Mouse (Mus musculus) hindbrain, embryonic 15.5 days (tissue): Measurements from ENCODE around the gene Grip1. TPM values are rescaled to one million over a fixed set of nuclear protein-coding genes. Genes with fewer than 3 reads are reported as not detected.

Source experiments
- ATAC-seq: fragments of 200-750 bp; cut with Nextera tagmentation; 2 replicates; pipeline ENCODE4 v1.8.0; 2017; ENCODE audit warnings: low read depth, moderate number of reproducible peaks, moderate TSS enrichment; ENCODE audit not compliant: low FRiP score
- H3K27ac ChIP-seq: fragments of 300-500 bp; sonication (generic); replicated peaks from 2 replicates; pipeline ENCODE4 v1.5.1; 2015; ENCODE audit warnings: mild to moderate bottlenecking, inconsistent platforms
- H3K27me3 ChIP-seq: fragments of 300-500 bp; sonication (generic); 2 replicates; pipeline ENCODE4 v1.6.1; 2015; ENCODE audit warnings: control low read depth, inconsistent platforms
- H3K36me3 ChIP-seq: fragments of 300-500 bp; sonication (generic); 2 replicates; pipeline ENCODE4 v1.6.1; 2015; ENCODE audit warnings: control low read depth, inconsistent platforms
- H3K4me1 ChIP-seq: fragments of 300-500 bp; sonication (generic); replicated peaks from 2 replicates; pipeline ENCODE4 v1.6.1; 2015; ENCODE audit warnings: control low read depth, inconsistent platforms
- H3K4me2 ChIP-seq: fragments of 300-500 bp; sonication (generic); 2 replicates; pipeline ENCODE4 v1.6.1; 2015; ENCODE audit warnings: moderate library complexity, mild to moderate bottlenecking, inconsistent platforms
- H3K4me3 ChIP-seq: fragments of 300-500 bp; sonication (generic); 2 replicates; pipeline ENCODE4 v1.5.1; 2015; ENCODE audit warnings: mild to moderate bottlenecking, inconsistent platforms
- H3K9ac ChIP-seq: fragments of 300-500 bp; sonication (generic); 2 replicates; pipeline ENCODE4 v1.6.1; 2015; ENCODE audit warnings: inconsistent platforms
- H3K9me3 ChIP-seq: fragments of 300-500 bp; sonication (generic); 2 replicates; pipeline ENCODE4 v1.6.1; 2016; ENCODE audit warnings: control low read depth, inconsistent platforms
- WGBS: fragments of 180-500 bp; shearing (Covaris S2); methylation state at CpG from one replicate; pipeline ENCODE4 v1.1.7; 2015; 5-methylcytosine and 5-hydroxymethylcytosine counted together
- polyA plus RNA-seq: library from polyadenylated mRNA; unstranded; fragments of >200 nt; fragmentation: Nextera tagmentation; extraction: Ambion mirVana; gene quantifications from 2 replicates; pipeline ENCODE4 v1.2.1, GENCODE M21; 2015

The Grip1 gene
- polyA plus RNA-seq, 1 experiment from 2014 or later: 17.3 TPM

- H3K27ac ChIP-seq: no peak overlapping the region
Measured at GRCm38 (mm10) chr10:119726921-119727320, 273.3 kb downstream of the Grip1 start.

GRCm38 (mm10) chr10:119730206-119730605, 276.6 kb downstream of the Grip1 start:
- no peaks in the 10 kb centered on the region for H3K27me3 ChIP-seq
- H3K36me3 ChIP-seq: no peaks in the 10 kb centered on the region
- WGBS: 60% methylated on average over 5 of the region's 5 CpGs
- H3K9me3 ChIP-seq: no peaks in the 10 kb centered on the region
- no peak overlapping the region for H3K4me3 ChIP-seq
- H3K4me2 ChIP-seq: no peak overlapping the region
- no peak overlapping the region for H3K27ac ChIP-seq
- H3K4me1 ChIP-seq: peaks cover 5% of the 10 kb centered on the region; the same call in 1 of the 2 replicates
- ATAC-seq: no peak
- no peak overlapping the region for H3K9ac ChIP-seq

More at GRCm38 (mm10) chr10:119726921-119727320, 273.3 kb downstream of the Grip1 start:
- Histone ChIP-seq H3K27me3 (no peaks in the 10 kb centered on the region), H3K4me3 (no peak overlapping the region), H3K36me3 (no peaks in the 10 kb centered on the region), H3K4me2 (no peak overlapping the region), H3K4me1 (peaks cover 20% of the 10 kb centered on the region), H3K9ac (no peak overlapping the region), H3K9me3 (no peaks in the 10 kb centered on the region)
- 84% methylated on average over 6 of the region's 6 CpGs for WGBS
- ATAC-seq: no peak

DNA sequence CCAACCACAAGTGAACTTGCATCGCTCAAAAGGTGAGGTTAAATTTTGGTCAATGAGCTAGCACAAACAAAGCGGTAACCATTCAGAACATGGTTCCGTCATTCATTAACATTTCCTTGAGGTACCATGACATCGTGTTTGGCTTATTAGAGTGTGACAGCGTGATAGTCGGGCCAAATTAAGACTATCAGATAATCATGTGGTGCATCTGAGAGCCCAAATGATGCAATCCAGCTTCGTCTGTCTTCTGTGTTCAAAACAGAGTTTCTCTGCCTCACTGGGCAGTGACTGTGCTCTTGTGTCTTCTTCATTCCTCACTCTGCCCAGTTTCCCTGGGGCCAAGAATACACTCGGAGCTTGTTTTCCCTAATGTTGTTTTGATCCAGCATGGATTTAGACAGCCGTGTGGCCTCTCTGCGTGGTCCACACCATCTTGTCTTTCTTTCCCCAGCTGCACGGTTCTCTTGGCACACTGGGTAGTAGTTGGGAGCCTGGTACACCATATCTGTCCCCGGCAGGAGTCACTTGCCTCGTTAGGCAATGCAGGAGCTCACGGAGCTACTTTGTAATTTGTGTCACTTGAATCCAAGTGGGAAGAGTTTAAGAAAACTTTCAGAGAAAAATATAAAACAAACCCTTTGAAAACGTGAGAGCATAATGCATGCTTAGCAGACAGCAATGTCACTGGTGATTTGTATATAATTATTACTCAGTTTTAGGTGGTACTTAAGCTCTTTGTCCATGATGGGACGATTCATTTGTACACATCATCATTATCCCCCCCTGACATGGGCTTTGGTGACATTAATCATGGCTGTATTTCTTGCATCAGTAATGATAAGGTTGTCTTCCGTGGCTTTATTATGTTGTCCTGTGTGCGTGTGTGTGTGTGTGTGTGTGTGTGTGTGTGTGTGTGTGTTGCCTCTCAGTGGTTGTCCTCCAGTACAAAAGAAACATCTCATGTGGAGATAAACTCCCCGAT, 281.7 kb downstream of the Grip1 start:
- H3K4me2 ChIP-seq: no peak overlapping the region
- H3K4me3 ChIP-seq: no peak overlapping the region
- H3K27me3 ChIP-seq: no peaks in the 10 kb centered on the region
- H3K36me3 ChIP-seq: no peaks in the 10 kb centered on the region
- H3K9me3 ChIP-seq: no peaks in the 10 kb centered on the region
- no peak for ATAC-seq
- peaks cover 6% of the 10 kb centered on the region for H3K4me1 ChIP-seq
- WGBS: 59% methylated on average over 19 of the region's 19 CpGs
- H3K9ac ChIP-seq: no peak overlapping the region
- no peak overlapping the region for H3K27ac ChIP-seq

DNA sequence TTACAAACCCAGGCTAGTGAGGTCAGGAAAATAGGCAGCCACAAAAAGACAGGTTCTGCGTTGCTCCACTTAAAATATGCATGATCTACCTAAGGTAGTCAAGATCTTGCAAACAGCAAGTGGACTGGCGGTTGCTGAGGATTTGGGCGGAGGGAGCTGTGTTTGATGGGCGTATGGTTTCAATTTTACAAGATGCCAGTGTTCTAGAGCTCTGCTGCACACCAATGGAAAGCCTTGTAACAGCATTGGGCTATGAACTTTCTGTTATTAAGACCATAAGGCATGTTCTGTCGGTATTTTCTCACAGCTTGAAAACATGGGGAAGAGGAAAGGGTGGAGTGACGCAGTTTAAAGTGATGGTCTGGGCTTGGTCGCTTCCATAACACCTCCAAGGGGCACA, 285.8 kb downstream of the Grip1 start:
- no peak for ATAC-seq
- no peak overlapping the region for H3K4me3 ChIP-seq
- no peak overlapping the region for H3K27ac ChIP-seq
- 87% methylated on average over 7 of the region's 7 CpGs for WGBS
- no peaks in the 10 kb centered on the region for H3K27me3 ChIP-seq
- no peaks in the 10 kb centered on the region for H3K9me3 ChIP-seq
- H3K4me1 ChIP-seq: peaks cover 6% of the 10 kb centered on the region
- no peak overlapping the region for H3K9ac ChIP-seq
- no peaks in the 10 kb centered on the region for H3K36me3 ChIP-seq
- H3K4me2 ChIP-seq: no peak overlapping the region

GRCm38 (mm10) chr10:119742722-119743121, 289.1 kb downstream of the Grip1 start:
- Histone ChIP-seq H3K4me2 (no peak overlapping the region), H3K4me1 (no peaks in the 10 kb centered on the region), H3K9ac (no peak overlapping the region), H3K27ac (no peak overlapping the region), H3K4me3 (no peak overlapping the region), H3K27me3 (no peaks in the 10 kb centered on the region), H3K9me3 (no peaks in the 10 kb centered on the region), H3K36me3 (no peaks in the 10 kb centered on the region)
- 83% methylated on average over 8 of the region's 8 CpGs for WGBS
- no peak for ATAC-seq

DNA sequence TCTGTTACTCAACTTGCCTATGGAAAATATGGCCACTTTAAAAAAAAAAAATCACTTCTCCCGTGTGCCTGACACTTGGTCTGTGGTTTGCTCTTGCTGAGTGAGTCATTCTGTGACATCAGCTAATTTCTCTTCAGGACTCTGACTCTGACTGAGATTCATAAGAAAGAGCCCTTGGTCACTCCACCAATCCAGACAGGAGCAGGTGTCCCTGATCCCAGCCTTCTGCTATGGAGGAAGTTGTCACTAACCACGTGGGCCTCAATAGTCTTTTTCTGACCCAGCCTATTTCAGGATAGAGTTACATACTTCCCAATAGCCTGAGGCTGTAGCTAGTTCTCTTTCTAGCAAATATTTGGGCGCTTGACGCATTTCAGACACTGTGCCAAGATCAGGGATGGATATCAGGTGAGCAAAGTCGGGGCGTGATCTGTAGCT, 298.8 kb downstream of the Grip1 start:
- no peaks in the 10 kb centered on the region for H3K36me3 ChIP-seq
- H3K27me3 ChIP-seq: no peaks in the 10 kb centered on the region
- no peaks in the 10 kb centered on the region for H3K9me3 ChIP-seq
- WGBS: 88% methylated on average over 6 of the region's 6 CpGs
- ATAC-seq: no peak
- no peak overlapping the region for H3K4me2 ChIP-seq
- no peak overlapping the region for H3K4me3 ChIP-seq
- H3K4me1 ChIP-seq: no peaks in the 10 kb centered on the region
- H3K27ac ChIP-seq: no peak overlapping the region
- no peak overlapping the region for H3K9ac ChIP-seq

DNA sequence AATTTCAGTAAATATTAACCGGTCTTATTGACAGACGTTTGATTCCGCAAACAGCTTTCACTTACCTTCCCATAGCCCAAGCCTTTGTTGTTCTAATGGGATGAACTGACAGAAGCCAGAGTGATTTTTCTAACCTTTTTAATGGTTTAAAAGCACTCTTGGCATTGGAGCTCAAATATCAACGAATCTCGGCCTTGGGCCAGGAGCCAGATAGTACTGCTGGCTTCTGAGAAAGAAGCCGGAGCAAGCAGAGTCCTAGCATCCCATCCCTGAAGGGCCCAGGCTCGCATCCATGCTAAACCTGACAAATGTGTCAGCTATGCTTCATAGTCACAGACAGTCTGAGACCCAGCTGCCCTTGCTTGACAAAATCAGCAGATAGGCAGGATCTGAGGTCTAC, 302.6 kb downstream of the Grip1 start:
- no peaks in the 10 kb centered on the region for H3K9me3 ChIP-seq
- no peak for ATAC-seq
- no peak overlapping the region for H3K9ac ChIP-seq
- H3K36me3 ChIP-seq: no peaks in the 10 kb centered on the region
- H3K4me3 ChIP-seq: no peak overlapping the region
- no peak overlapping the region for H3K27ac ChIP-seq
- H3K4me2 ChIP-seq: no peak overlapping the region
- H3K27me3 ChIP-seq: no peaks in the 10 kb centered on the region
- WGBS: 79% methylated on average over 7 of the region's 7 CpGs
- H3K4me1 ChIP-seq: peaks cover 2% of the 10 kb centered on the region; the same call in 1 of the 2 replicates

DNA sequence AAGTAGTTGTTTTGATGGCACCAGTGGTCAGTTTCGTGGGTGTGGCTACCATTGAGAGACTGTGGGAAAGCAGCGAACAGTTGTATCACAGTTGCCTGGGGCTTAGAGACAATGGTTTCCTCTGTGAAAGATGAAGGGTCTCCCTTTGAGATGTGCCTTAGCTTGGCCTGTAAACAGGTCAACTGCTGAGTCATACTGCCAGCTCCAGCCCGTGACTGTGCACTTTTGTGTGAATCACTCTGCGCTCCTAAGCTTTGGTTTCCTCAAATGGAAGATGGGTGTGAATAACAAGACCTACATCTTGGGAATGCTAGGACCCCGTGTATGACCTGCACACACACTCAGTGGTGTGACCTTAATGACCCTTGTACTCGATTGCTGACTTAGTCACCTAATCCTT, 303.6 kb downstream of the Grip1 start:
- ATAC-seq: no peak
- Histone ChIP-seq H3K9ac (no peak overlapping the region), H3K4me2 (no peak overlapping the region), H3K4me3 (no peak overlapping the region), H3K36me3 (no peaks in the 10 kb centered on the region), H3K27me3 (no peaks in the 10 kb centered on the region), H3K4me1 (peaks cover 11% of the 10 kb centered on the region), H3K9me3 (no peaks in the 10 kb centered on the region), H3K27ac (no peak overlapping the region)
- 89% methylated on average over 6 of the region's 6 CpGs for WGBS

DNA sequence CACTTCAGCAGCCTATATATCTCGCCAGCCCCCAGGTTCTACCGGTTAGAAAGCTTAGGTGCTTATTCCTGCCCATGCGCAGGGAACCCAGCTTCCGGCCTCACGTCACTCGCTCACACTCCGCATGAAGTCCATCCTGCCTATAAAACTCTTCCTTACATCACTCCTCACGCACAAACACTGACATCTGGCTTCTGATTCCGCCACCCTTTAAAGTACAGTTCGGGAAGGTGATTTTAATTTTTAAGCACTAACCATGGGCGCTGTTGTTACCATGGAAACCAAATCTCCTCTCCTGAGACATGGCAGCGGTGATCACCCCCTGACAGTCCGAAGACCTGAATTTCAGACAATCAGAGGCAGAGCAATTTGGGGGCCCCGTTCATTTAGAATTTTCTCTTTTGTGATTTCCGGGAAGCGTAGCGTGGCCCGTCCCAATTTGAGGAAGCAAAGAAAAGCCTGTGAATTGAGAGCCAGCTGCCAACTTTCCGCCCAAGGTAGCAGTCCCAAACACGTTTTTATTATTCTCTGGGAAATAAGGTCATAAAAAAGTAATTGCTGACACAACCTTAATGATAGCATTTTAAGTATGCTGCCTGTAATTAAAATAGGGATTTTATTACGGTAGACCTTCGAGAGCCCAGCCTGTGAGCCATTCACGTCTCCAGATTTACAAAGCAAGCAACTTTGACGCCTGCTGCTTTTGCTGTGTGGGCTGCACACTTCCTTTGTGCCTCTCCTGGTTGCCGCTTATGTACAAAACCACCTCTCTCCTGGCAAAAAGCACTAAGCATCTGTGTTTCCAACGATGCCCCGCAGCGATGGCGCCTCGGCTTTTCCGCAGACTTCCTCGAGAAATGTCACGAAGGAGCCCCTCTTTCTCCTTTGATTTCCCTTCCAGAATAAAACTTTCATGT, 308.1 kb downstream of the Grip1 start:
- H3K4me1 ChIP-seq: peaks cover 16% of the 10 kb centered on the region
- ATAC-seq: no peak
- H3K27ac ChIP-seq: peak overlapping the region; percentile 43
- H3K36me3 ChIP-seq: no peaks in the 10 kb centered on the region
- WGBS: 62% methylated on average over 33 of the region's 33 CpGs
- no peaks in the 10 kb centered on the region for H3K9me3 ChIP-seq
- H3K4me2 ChIP-seq: peak overlapping the region; percentile 34
- H3K9ac ChIP-seq: no peak overlapping the region; the same call in 1 of the 2 replicates
- peak overlapping the region; percentile 11; the same call in 1 of the 2 replicates for H3K4me3 ChIP-seq
- H3K27me3 ChIP-seq: no peaks in the 10 kb centered on the region

- no peak for ATAC-seq
- H3K4me3 ChIP-seq: no peak overlapping the region
- no peak overlapping the region for H3K9ac ChIP-seq
- H3K27me3 ChIP-seq: no peaks in the 10 kb centered on the region
- 61% methylated on average over 5 of the region's 5 CpGs for WGBS
- H3K4me2 ChIP-seq: no peak overlapping the region
- no peaks in the 10 kb centered on the region for H3K36me3 ChIP-seq
- H3K4me1 ChIP-seq: 0 out of 2 replicates have a peak, but pooled peaks cover 7% of the 10 kb centered on the region
- no peaks in the 10 kb centered on the region for H3K9me3 ChIP-seq
- no peak overlapping the region for H3K27ac ChIP-seq
Measured at GRCm38 (mm10) chr10:119778871-119779270, 325.2 kb downstream of the Grip1 start.

DNA sequence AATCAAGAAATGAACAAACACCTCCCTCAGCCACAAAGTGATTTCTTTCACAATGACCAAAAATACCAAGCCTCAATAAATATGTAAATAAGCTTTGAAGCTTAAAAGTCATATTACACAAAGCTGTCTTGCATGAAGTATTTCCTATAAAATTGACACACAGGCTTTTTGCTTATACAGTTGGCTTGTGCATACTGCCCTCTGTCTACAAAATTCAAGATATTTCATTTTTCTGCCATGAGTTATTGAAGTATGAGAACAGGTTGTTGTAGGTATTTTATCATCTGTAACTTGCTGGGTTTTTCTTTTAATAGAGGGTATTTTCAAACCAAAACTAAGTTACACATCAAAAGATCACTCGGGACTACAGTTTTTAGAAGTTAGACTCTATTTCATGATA, 326.0 kb downstream of the Grip1 start:
- Histone ChIP-seq H3K36me3 (no peaks in the 10 kb centered on the region), H3K27me3 (no peaks in the 10 kb centered on the region), H3K27ac (no peak overlapping the region), H3K4me2 (no peak overlapping the region), H3K9me3 (no peaks in the 10 kb centered on the region), H3K4me1 (0 out of 2 replicates have a peak, but pooled peaks cover 7% of the 10 kb centered on the region), H3K9ac (no peak overlapping the region), H3K4me3 (no peak overlapping the region)
- 93% methylated on average over 1 of the region's 1 CpGs for WGBS
- no peak for ATAC-seq

DNA sequence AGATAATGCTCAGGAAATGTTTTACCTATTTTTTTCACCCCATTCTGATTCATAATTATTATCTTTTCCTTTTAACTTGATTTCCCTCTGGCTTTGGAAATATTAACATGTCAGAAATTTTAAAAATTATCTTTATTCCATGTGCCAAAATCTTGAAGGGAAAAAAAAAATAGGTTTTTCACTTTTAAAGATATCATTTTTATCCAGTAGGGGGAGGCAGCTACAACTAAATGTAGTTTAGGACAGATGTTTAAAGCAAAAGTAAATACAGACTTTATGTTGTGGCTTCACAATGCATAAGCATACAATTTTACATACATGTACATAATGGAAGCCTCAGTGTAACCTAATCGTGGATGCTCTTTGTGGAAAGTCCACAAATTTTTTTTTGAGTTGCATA, 336.9 kb downstream of the Grip1 start:
- 79% methylated on average over 1 of the region's 1 CpGs for whole genome bisulfite sequencing
- H3K36me3 ChIP-seq: no peaks in the 10 kb centered on the region

More for the DNA sequence above, 336.9 kb downstream of the Grip1 start:
- no peak overlapping the region for H3K27ac ChIP-seq
- ATAC-seq: no peak
- H3K4me2 ChIP-seq: no peak overlapping the region
- H3K9ac ChIP-seq: no peak overlapping the region
- H3K4me1 ChIP-seq: no peaks in the 10 kb centered on the region
- no peaks in the 10 kb centered on the region for H3K27me3 ChIP-seq
- no peak overlapping the region for H3K4me3 ChIP-seq
- no peaks in the 10 kb centered on the region for H3K9me3 ChIP-seq
